Mouse (Mus musculus): ENCODE measurements around the gene Smyd4. TPM values are rescaled to one million over a fixed set of nuclear protein-coding genes. Genes with fewer than 3 reads are reported as not detected.
A peak's percentile ranks its signal among the peaks of the same experiment; 100 is the strongest.

Smyd4 gene
- polyA plus RNA-seq (2015; fragmentation: Nextera tagmentation; extraction: Ambion mirVana), result 3.1 TPM in 2 replicates

DNA sequence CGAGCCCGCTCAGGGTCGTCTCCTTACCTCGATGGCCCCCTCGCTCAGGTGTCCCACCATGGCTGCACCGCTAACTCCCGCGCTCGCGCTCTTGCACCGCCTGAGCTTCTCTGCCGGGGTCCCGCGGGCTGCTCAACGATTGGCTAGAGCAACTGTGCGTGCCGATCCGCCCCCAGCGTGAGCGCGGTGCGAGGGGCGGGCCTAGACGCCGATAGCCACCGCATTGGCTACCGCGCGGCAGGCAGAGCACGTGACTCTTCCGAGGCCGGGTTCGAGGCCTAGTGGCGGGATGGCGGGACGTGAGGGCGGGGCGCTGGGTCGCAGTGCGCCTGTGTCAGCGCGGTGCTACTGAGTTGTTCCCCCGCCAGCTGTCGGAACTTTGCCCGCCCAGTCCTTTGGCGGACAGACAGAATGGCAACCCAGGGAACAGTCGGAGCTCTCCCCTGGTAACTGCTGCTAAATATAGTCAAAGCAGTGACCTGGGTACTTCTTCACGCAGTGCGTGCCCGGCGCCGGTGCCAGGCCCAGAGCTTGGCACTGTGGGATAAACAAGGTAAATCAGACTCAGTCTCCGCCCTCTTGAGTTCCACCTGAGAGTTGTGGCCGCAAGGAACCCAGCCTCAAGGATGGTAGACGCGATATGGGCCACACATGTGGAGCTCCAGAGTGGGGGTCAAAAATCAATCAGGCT lies at the start of gene Smyd4, which contains the start of gene Rpa1:
TSS of gene Smyd4 (plus strand) at position 235 of the 691 bp plus-strand sequence.
TSS of gene Rpa1 (minus strand) at position 126 of the 691 bp plus-strand sequence.
- Histone ChIP-seq H3K4me1 (ENCODE audit: insufficient read depth) (peaks cover 21% of the 10 kb centered on the region), H3K27ac (ENCODE audit: low read depth) (peak within 1 kb of the TSS; percentile 88), H3K9me3 (ENCODE audit: low read length) (no peaks in the 10 kb centered on the region), H3K27me3 (ENCODE audit: insufficient read depth, low read length) (no peaks in the 10 kb centered on the region), H3K9ac (replicated peaks) (peak within 1 kb of the TSS; percentile 81), H3K4me3 (ENCODE audit: low read depth, low read length) (peak within 1 kb of the TSS; percentile 86), H3K36me3 (replicated peaks; ENCODE audit: insufficient read depth, low read length) (0 out of 2 replicates have a peak, but pooled peaks cover under 1% of the 10 kb centered on the region), H3K4me2 (ENCODE audit: low read depth, low read length) (peak within 1 kb of the TSS; percentile 84)
- no peak for TF ChIP-seq EP300 (IDR thresholded peaks at IDR 0.05; ENCODE audit: low read depth)
- TF ChIP-seq CTCF (IDR thresholded peaks at IDR 0.05; ENCODE audit: low read depth), result no peak
- under 1% methylated on average over 56 of the region's 56 CpGs for WGBS (ENCODE audit: insufficient replicate concordance)
- DNase-seq (peak; percentile 96), ATAC-seq (peak; percentile 100)

DNA sequence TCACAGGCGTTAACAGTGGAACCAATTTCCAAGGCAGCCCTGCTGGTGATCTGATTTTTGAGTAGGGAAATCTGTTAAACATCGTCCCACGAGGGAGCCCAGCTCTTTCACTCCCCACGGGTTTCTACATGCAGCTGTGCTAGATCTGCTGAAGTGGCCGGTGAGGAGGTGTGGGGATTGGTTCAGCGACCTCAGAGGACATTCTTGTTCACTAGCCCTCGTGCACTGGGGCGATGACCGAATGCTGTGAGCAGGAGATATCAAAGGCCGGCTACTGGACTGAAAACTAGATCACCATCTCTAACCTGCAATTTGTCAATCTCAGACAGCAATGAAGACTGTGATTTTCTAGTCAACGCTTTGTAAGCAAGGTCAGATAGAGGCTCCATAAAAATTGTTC lies 49.7 kb upstream of the Smyd4 start:
- no peak for ATAC-seq
- 58% methylated on average over 11 of the region's 11 CpGs for WGBS (ENCODE audit: insufficient replicate concordance)
- Histone ChIP-seq H3K36me3 (replicated peaks; ENCODE audit: insufficient read depth, low read length) (peaks cover 25% of the 10 kb centered on the region), H3K4me2 (ENCODE audit: low read depth, low read length) (no peak overlapping the region), H3K27ac (ENCODE audit: low read depth) (no peak overlapping the region), H3K9me3 (ENCODE audit: low read length) (no peaks in the 10 kb centered on the region), H3K4me3 (ENCODE audit: low read depth, low read length) (no peak overlapping the region), H3K27me3 (ENCODE audit: insufficient read depth, low read length) (no peaks in the 10 kb centered on the region), H3K4me1 (ENCODE audit: insufficient read depth) (peaks cover 8% of the 10 kb centered on the region; the same call in 1 of the 2 replicates), H3K9ac (replicated peaks) (no peak overlapping the region)
- TF ChIP-seq EP300 (IDR thresholded peaks at IDR 0.05; ENCODE audit: low read depth) (no peak), CTCF (IDR thresholded peaks at IDR 0.05; ENCODE audit: low read depth) (no peak)
- no peak for DNase-seq

DNA sequence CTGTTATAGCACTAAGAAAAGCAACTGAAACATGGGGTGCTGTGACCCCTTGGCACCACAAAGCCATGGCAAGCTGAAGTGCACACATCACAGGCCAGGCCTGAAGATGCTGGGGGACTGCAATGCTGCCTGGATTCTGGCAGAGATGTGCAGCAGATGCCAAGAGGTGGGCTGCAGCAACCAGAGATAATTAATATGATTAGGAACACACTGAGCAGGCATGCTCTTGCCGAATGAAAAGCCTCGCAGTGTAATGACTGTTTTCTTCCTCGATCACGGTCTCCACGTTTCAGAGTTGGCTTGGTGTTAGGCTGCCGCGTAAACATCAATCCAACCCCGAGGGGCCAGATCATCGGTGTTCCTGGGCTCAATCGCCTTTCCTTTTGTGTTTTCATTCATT lies 48.4 kb upstream of the Smyd4 start:
- Histone ChIP-seq H3K4me3 (ENCODE audit: low read depth, low read length) (no peak overlapping the region), H3K9me3 (ENCODE audit: low read length) (no peaks in the 10 kb centered on the region), H3K36me3 (replicated peaks; ENCODE audit: insufficient read depth, low read length) (peaks cover 27% of the 10 kb centered on the region), H3K9ac (replicated peaks) (no peak overlapping the region), H3K4me1 (ENCODE audit: insufficient read depth) (peaks cover 6% of the 10 kb centered on the region; the same call in 1 of the 2 replicates), H3K4me2 (ENCODE audit: low read depth, low read length) (no peak overlapping the region), H3K27ac (ENCODE audit: low read depth) (no peak overlapping the region), H3K27me3 (ENCODE audit: insufficient read depth, low read length) (no peaks in the 10 kb centered on the region)
- ATAC-seq, result no peak
- WGBS (ENCODE audit: insufficient replicate concordance), result 85% methylated on average over 10 of the region's 10 CpGs
- no peak for DNase-seq
- TF ChIP-seq CTCF (IDR thresholded peaks at IDR 0.05; ENCODE audit: low read depth) (no peak), EP300 (IDR thresholded peaks at IDR 0.05; ENCODE audit: low read depth) (no peak)

DNA sequence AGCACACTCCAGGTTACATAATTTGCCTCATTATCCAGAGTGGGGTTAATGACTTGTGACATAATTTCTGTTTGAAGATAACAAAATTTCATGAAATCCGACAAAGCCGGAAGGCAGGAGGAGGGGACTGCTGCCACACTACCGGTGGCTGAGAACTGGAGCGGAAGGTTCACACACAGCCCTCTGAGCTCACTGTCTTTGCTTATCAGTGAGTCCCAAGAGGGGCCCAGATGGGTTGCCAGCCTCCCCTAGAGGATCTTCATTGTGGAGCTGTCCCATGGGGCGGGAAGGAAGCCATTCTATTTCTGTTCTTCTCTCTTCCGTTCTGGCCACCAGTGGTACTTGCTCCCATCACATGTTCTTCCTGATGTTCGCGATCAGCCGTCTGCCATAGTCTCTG lies 47.3 kb upstream of the Smyd4 start:
- peaks cover 37% of the 10 kb centered on the region for H3K36me3 ChIP-seq (replicated peaks; ENCODE audit: insufficient read depth, low read length)
- H3K4me2 ChIP-seq (ENCODE audit: low read depth, low read length), result no peak overlapping the region
- no peak overlapping the region for H3K4me3 ChIP-seq (ENCODE audit: low read depth, low read length)
- H3K4me1 ChIP-seq (ENCODE audit: insufficient read depth), result 0 out of 2 replicates have a peak, but pooled peaks cover 3% of the 10 kb centered on the region
- H3K27ac ChIP-seq (ENCODE audit: low read depth), result no peak overlapping the region
- ATAC-seq (peak; percentile 31; the same call in 1 of the 2 replicates), DNase-seq (no peak)
- TF ChIP-seq EP300 (IDR thresholded peaks at IDR 0.05; ENCODE audit: low read depth) (no peak), CTCF (IDR thresholded peaks at IDR 0.05; ENCODE audit: low read depth) (no peak)
- H3K9me3 ChIP-seq (ENCODE audit: low read length), result no peaks in the 10 kb centered on the region
- H3K27me3 ChIP-seq (ENCODE audit: insufficient read depth, low read length), result no peaks in the 10 kb centered on the region
- WGBS (ENCODE audit: insufficient replicate concordance), result 53% methylated on average over 9 of the region's 9 CpGs
- no peak overlapping the region for H3K9ac ChIP-seq (replicated peaks)

DNA sequence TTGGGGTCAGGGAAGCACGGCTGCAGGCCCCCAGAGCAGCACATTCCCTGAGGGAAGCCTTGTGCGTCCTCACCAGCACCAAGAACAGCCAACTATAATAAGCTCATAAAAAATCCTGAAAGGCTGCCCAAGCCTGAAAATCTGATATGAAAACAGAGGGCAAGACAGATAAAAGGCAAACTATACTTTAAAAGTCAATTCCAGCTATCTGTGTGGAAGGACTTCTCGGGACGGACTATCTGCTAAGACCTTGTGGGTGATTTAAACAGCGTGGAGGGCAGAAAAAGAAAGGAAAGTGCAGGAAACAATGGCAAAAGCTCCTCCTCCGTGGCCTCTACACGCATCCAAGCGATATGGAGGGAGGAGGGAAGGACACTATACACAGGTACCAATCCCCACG lies 43.4 kb upstream of the Smyd4 start:
- TF ChIP-seq EP300 (IDR thresholded peaks at IDR 0.05; ENCODE audit: low read depth), result no peak; the same call in 1 of the 2 replicates
- TF ChIP-seq CTCF (IDR thresholded peaks at IDR 0.05; ENCODE audit: low read depth), result no peak
- no peak overlapping the region for H3K27ac ChIP-seq (ENCODE audit: low read depth)
- no peak overlapping the region for H3K4me3 ChIP-seq (ENCODE audit: low read depth, low read length)
- H3K4me1 ChIP-seq (ENCODE audit: insufficient read depth), result no peaks in the 10 kb centered on the region
- peaks cover 61% of the 10 kb centered on the region for H3K36me3 ChIP-seq (replicated peaks; ENCODE audit: insufficient read depth, low read length)
- no peaks in the 10 kb centered on the region for H3K9me3 ChIP-seq (ENCODE audit: low read length)
- ATAC-seq, result no peak
- no peak overlapping the region for H3K4me2 ChIP-seq (ENCODE audit: low read depth, low read length)
- no peaks in the 10 kb centered on the region for H3K27me3 ChIP-seq (ENCODE audit: insufficient read depth, low read length)
- no peak for DNase-seq
- WGBS (ENCODE audit: insufficient replicate concordance), result 70% methylated on average over 9 of the region's 9 CpGs
- H3K9ac ChIP-seq (replicated peaks), result no peak overlapping the region

DNA sequence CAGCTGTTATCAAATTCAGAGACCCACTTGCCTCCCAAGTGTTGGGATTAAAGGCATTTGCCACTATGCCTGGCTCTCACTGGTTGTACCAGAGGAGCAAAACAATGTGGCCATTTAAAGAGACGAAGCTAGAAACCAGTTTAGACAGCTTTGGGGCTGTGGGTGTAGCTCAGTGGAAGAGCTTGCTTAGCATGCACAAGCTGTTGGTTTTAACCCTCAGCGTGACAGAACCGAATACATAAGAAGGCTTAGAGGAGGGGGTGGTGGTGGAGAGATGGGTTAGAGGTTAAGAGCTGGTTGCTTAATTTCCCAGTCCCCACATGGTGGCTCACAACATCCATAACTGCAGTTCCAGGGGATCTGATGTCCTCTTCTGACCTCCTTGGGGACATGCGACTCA lies 39.6 kb upstream of the Smyd4 start:
- peaks cover 72% of the 10 kb centered on the region for H3K36me3 ChIP-seq (replicated peaks; ENCODE audit: insufficient read depth, low read length)
- WGBS (ENCODE audit: insufficient replicate concordance), result 88% methylated on average over 4 of the region's 4 CpGs
- no peaks in the 10 kb centered on the region for H3K4me1 ChIP-seq (ENCODE audit: insufficient read depth)
- H3K9me3 ChIP-seq (ENCODE audit: low read length), result no peaks in the 10 kb centered on the region
- H3K4me3 ChIP-seq (ENCODE audit: low read depth, low read length), result no peak overlapping the region
- H3K4me2 ChIP-seq (ENCODE audit: low read depth, low read length), result no peak overlapping the region
- DNase-seq (no peak), ATAC-seq (no peak)
- TF ChIP-seq EP300 (IDR thresholded peaks at IDR 0.05; ENCODE audit: low read depth) (no peak), CTCF (IDR thresholded peaks at IDR 0.05; ENCODE audit: low read depth) (no peak)
- no peak overlapping the region for H3K9ac ChIP-seq (replicated peaks)
- no peaks in the 10 kb centered on the region for H3K27me3 ChIP-seq (ENCODE audit: insufficient read depth, low read length)
- no peak overlapping the region for H3K27ac ChIP-seq (ENCODE audit: low read depth)
